Mouse (Mus musculus): ENCODE results near the gene Gimap9.
A peak's percentile ranks its signal among the peaks of the same experiment; 100 is the strongest.
"Not testable (repeated sequence)": the region's sequence is repeated elsewhere in the genome, so short reads cannot be mapped to it uniquely, and the experiment has no call there.

Gimap9 gene

GRCm38 (mm10) chr6:48665471-48665870 lies 10.5 kb upstream of the Gimap9 start:
- no peak for DNase-seq

DNA sequence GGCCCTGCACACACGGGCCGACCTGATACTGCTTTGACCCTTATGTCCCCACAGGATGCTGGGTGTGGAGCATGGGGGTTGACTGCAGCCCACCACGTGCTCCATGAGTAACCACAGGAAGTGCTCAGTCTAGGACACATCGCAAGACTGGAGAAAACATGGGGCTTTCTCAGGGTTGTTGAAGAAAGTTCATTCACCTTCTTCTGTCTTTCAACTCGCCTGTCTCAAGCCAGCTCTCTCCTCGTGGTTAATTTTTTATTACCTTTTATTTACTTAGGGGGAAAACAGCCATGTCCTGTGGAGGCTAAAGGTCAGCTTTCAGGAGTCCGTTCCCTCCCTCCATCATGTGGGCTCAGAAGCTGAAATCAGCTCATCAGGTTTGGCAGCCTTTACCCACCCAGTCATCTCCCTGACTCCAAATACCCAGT lies 9.8 kb upstream of the Gimap9 start:
- no peak for DNase-seq

- DNase-seq: no peak
Measured at GRCm38 (mm10) chr6:48668022-48668421, 7.9 kb upstream of the Gimap9 start.

DNA sequence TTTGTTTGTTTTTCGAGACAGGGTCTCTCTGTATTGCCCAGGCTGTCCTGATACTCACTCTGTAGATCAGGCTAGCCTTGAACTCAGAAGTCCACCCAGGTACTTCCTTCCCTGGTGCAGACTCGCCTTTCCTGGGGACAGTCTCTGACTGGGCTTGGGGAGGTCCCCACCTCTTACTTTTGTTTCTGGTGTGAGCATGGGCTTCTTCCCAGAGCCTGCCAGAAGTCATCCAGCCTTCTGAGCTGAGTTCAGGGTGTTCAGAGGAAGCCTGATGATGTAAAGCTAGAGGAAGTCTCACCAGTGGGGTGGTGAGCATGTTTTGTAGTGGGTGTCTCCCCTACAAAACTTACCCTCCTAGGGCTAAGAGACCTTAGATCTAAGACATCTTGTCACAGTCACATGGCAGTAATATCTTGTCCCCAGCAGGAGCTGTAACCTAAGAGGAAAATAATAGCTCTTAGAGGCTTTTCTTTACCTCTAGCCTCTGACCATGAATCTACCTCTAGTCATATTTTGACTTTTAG lies 6.4 kb upstream of the Gimap9 start:
- DNase-seq: no peak

- DNase-seq: peak; percentile 50
Measured at GRCm38 (mm10) chr6:48674291-48675058, 1.5 kb upstream of the Gimap9 start.

DNA sequence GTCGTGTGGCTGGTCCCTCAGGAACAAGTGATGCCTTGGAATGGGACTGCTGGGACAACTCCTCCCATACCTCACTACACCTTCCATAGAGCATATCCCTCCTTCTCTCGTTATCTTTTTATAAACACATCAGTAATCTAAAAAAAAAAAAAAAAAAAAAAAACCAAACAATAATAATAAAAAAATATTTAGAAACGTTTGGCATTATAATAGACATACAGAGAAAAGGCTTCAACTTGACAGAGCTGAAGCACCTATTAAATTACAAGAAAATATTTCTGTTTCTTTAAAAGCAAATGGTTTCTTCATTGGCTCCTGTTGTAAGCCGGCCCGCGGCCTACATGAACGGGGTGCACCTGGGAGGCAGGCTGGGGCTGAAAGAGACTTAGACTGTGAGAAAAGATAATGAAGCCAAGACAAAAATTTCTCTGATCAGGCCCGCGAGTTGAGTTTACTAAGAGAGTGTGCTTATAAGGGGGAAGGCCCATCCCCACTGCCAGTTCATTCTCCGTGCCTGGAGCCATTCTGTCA lies 464 bp upstream of the Gimap9 start:
- no peak for DNase-seq

- no peak for DNase-seq
Measured at GRCm38 (mm10) chr6:48676860-48677415, 1.0 kb downstream of the Gimap9 start.

GRCm38 (mm10) chr6:48677492-48678345 lies 1.8 kb downstream of the Gimap9 start:
- DNase-seq: peak; percentile 47

DNA sequence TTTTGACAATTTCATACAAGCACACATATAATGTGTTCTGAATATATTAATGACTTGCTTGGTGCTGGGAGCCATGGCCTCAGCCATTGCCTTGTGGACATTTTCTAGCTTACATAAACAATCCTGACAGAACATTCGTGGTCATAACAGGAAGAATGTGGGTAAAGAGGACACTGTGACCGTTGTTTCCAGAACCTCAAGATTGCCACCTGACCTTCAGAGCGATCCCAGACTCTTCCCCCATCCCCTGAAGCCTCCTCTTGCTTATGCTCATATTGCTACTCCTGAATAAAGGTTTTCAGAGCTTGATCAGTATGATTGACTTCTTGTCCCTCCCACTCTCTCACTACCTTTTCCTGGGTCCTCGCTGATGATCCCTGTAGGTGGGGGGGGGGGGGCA lies 2.5 kb downstream of the Gimap9 start:
- DNase-seq: no peak

- no peak for DNase-seq
Measured at GRCm38 (mm10) chr6:48679701-48680100, 3.8 kb downstream of the Gimap9 start.

DNA sequence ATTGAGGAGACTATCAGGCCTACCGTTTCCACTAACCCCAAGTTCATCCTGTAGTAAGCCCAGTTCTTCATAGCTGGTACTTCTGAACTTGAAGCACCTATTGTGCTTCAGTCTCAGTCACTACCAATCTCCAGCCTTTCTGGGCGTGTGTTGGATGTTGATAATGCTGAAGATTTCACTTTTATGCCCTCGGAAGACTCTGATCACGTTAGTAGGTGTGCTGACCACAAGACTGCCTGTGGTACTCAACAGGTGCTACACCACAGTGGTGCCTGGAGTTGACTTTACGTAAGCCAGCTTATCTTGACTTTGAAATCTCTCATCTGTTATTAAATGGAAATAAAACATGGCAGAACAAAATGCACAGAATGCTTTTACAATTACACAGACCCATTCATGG lies 4.5 kb downstream of the Gimap9 start:
- no peak for DNase-seq

- no peak for DNase-seq
Measured at GRCm38 (mm10) chr6:48681472-48682090, 5.7 kb downstream of the Gimap9 start.

- no peak for DNase-seq
Measured at GRCm38 (mm10) chr6:48682271-48682670, 6.3 kb downstream of the Gimap9 start.

DNA sequence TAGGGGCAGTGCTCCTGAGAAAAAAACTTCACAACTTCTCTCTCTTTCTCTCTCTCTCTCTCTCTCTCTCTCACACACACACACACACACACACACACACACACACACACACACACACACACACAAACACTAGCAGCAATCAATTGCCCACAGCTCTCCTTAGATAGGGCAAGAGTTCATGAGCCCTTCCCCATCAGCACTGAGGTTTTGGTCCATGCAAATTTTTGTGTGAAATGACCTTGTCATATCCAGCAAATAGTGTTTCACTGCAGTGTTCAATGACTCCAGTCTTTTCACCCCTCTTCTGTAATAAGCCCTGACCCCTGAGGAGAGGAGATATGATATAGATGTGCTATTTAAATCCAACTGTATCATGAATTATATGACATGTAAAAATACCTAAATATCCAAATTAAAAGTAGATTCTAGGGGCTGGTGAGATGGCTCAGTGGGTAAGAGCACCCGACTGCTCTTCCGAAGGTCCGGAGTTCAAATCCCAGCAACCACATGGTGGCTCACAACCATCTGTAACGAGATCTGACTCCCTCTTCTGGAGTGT lies 7.4 kb downstream of the Gimap9 start:
- not testable (repeated sequence) for DNase-seq

DNA sequence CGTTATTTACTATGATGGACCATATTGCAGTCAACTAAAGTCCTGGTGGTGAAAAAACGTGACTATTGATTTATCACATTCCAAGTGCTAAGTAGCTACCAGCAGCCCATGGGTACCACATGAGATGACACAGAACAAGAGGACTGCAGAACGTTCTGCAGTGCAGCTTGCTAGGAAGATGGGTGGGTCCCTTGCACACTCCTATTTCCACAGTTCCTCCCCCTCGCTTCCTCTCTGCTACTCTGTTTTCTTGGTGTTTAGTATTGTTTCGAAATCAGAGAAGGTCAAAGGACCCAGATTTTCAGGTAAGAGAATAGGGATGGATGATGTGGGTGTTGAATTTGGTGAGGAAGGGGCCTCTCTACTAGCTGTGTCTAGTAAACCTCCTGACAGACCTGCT lies 8.4 kb downstream of the Gimap9 start, which contains the start of gene Gimap4:
Gene Gimap4, plus strand, starts transcription at position 231 of the 400 bp plus-strand sequence.
- no peak for DNase-seq

- DNase-seq: no peak
Measured at GRCm38 (mm10) chr6:48684806-48685205, 8.9 kb downstream of the Gimap9 start.

DNA sequence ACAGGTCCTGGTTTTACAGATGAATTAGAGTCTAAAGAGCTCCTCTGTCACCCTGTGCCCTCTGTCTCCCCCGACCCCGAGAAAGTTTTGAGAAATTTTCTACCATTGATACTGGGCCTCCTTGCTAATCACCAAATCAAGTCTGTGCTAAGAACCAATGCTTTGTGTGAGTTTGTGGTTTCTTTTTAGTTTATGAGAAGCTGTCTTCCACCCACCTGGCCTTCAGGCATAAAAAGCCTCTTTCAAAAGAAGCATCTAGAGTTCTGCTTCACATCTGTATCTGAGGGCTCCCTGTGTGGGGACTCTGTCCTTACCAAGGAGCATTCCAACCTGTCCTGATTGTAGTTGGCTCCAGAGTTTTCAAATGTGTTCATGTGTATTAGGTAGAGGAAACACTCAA lies 9.3 kb downstream of the Gimap9 start:
- DNase-seq: no peak

- no peak for DNase-seq
Measured at GRCm38 (mm10) chr6:48685694-48686665, 10.1 kb downstream of the Gimap9 start.

DNA sequence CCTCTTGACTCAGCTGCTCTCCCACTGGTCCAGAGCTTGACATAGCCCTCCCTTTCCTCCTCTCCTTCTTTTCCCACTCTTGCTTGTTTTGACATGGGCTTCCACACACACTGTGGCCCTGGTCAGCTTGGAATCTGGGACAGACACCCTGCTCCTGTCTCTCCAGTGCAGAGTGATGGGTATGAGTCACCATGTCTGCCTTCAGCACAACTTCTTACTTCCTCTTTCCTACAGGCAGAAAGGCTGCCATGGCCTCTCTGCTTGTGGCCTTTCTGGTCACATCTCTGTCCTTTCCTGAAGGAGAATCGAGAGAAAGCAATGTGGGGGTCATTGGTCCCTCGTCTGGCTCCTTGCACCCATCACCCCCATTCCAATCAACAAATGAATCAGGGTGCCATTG lies 11.1 kb downstream of the Gimap9 start:
- no peak for DNase-seq

DNA sequence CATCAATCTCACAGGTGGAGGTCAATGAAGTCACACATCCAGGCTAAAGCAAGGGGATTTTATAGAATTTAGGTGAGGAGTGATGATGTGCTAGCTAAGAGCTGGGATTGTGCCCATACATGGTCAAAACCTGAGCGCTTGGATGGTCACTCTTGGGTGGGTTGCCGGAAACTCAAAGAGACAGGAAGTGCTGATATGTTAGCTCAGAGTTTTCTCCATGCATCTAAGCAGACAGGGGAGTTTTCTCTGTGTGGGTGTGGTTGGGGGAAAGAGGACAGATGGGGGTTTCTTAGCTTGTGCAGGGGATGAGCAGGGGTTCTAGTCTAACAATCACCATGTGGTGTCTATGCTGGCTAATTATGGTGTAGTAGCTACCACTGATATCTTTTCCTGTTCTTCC lies 13.4 kb downstream of the Gimap9 start:
- no peak for DNase-seq

GRCm38 (mm10) chr6:48692962-48693361 lies 17.0 kb downstream of the Gimap9 start:
- DNase-seq: no peak
